Mouse (Mus musculus) heart, adult 8-10 months (tissue): Measurements from ENCODE around the gene Slc6a16. TPM values are rescaled to one million over a fixed set of nuclear protein-coding genes. Genes with fewer than 3 reads are reported as not detected.

Experiments used
- DNase-seq: peaks from one replicate; pipeline ENCODE4 v3.0.0; 2022; ENCODE audit warnings: low spot score
- total RNA-seq, 4 experiments: library from RNA; stranded (reverse); gene quantifications; 2 replicates each; pipeline ENCODE4 v1.2.4; 2022

The Slc6a16 gene
- total RNA-seq, 4 experiments from 2014 or later, result not detected

GRCm38 (mm10) chr7:45216442-45217183, 24.3 kb upstream of the Slc6a16 start:
- DNase-seq, result no peak

- DNase-seq, result no peak
These were observed 19.2 kb upstream of the Slc6a16 start for GRCm38 (mm10) chr7:45221680-45222079.

DNA sequence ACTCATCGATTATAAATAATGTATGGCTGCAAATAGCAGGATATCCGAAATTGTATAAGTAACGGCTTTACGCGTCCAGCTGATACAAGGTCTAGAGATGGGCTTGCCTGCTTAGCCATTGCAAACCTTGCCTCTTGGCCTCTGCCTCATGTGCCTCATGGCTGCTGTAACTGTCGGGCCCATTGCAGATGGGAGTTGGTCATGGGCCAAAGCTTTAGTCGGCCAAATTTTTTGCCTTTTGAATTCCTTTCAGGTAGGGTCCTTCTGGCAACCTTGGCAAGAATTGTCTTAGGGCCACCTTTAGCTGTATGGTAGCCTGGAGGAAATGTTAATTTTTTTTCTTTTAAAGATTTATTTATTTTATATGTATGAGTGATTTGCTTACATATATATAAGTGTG, 16.1 kb upstream of the Slc6a16 start:
- no peak for DNase-seq

- DNase-seq, result no peak
These were observed 14.5 kb upstream of the Slc6a16 start for GRCm38 (mm10) chr7:45226421-45226820.

DNA sequence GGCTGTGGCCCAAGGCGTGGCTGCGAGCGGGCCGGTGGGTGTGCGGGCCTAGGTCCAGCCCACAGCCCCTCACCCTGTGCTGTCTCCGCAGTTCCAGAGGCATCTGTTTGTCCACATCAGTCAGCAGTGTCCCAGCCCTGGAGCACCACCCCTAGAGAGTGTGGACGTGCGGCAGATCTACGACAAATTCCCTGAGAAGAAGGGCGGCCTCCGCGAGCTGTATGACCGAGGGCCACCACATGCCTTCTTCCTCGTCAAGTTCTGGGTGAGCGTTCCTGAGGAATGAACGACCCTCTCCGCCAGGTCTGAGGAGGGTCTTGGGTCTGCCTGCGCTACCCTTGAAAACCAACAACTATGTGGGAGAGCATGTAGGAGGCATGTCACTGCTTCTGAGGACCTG, 12.3 kb upstream of the Slc6a16 start:
- DNase-seq, result no peak

DNA sequence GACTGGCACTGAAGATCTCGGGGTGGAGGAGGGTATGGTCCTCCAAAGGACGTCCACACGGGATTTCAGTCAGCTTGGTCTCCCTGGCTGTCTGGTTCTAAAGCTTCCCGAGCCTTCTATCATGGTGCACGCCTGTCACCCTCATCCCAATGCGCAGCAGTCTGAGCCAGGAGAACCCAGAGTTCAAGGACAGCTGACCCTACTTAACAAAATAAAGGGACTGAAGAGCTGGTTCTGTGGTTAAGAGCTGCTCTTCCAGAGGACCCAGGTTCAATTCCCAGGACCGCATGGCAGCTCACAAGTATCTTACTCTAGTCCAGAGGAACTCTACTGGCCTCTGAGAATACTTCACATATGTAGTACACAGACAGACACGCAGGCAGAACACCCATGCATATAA, 11.8 kb upstream of the Slc6a16 start:
- DNase-seq, result no peak

DNA sequence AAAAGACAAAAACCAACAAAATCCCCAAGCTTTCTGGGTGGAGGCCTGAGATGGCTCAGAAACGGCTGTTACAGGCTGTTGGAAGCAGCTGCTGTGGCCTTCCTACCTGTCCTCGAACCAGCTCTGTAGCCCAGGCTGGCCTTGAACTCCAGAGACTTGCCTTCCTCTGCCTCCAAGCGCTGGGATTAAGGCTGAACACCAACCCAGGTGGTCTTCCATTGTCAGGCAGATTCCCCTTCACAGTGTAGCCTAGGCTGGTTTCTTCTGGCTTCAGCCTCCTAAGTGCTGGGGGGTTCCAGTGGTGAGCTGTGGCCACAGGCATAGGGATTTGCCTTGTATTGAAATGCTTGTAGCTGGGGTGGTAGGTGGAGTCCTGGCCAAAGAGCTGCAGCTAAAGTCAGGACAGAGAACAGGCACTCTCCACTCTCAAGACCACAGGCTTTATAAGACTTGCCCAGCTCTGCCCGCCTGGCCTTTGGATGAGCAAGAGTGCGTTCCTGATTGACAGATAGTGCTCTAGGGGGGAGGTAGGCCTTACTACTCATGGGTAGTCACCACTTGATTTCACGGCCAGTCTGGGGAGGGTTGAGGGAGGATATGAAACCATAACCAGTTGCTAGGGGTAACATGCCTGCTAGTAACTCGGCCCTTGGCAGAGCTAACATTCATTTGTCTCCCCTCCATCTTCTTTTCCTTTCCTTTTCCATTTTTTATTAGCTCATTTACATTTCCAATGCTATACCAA, 11.3 kb upstream of the Slc6a16 start:
- DNase-seq, result no peak

GRCm38 (mm10) chr7:45231192-45231591, 9.7 kb upstream of the Slc6a16 start:
- no peak for DNase-seq

DNA sequence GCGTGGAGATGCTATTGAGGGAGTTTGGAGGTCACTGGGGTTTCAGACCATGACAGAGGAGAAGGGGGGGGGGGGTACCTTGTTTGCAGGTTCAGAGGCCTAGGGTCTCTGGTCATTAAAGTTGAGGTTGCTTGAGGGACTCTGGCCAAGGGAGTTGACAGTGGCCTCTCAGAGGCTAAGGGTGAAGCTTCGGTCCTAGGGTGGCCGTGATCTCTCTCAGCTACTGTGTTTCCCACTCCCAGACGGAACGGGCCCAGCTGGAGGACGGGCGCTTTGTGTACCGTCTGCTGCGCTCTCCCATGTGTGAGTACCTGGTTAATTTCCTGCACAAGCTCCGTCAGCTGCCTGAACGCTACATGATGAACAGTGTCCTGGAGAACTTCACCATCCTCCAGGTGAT, 8.9 kb upstream of the Slc6a16 start:
- no peak for DNase-seq

GRCm38 (mm10) chr7:45232716-45233465, 8.0 kb upstream of the Slc6a16 start:
- DNase-seq, result no peak

DNA sequence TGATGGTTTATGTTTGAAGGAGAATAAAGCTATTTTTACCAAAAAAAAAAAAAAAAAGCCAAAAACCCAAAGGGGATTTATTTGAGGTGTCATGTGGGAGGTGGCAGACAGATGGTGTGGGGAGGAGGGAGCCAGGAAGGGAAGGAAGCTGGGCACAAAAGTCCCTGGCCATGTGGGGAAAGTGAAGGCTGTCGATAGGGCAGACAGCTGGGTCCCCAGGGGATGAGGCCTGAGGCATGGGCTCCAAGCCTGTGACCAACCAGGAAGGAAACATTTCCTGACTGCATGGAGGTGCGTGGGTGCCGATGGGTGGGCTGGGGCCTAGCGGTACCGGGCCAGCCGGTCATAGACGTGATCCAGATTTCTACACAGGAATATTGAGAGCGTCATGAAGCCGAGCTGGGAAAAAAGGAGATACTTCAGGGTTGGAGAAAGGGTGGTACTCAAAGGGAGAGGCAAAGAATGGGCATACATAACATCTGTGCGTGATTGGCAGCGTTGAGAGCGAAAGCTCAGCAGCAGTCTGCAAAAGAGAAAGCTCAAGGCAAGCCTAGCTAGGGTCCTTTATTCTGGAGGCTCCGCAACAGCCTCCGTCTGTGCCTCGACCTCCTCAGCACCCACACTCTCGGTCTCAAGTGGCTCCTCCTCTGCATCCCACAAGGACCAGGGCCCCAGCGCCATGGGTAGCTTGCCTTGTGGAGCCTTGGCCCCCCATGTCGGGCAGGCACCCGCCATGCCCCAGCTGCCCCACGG, 7.1 kb upstream of the Slc6a16 start:
- no peak for DNase-seq

GRCm38 (mm10) chr7:45234333-45234841, 6.5 kb upstream of the Slc6a16 start:
- DNase-seq, result no peak

GRCm38 (mm10) chr7:45234922-45235571, 5.8 kb upstream of the Slc6a16 start:
- no peak for DNase-seq

GRCm38 (mm10) chr7:45235656-45236180, 5.2 kb upstream of the Slc6a16 start:
- no peak for DNase-seq

GRCm38 (mm10) chr7:45237747-45238699, 2.9 kb upstream of the Slc6a16 start:
- DNase-seq, result no peak

GRCm38 (mm10) chr7:45238723-45239496, 2.0 kb upstream of the Slc6a16 start, which contains the start of gene Cd37:
TSS of gene Cd37 (minus strand) at chr7:45239115.
- DNase-seq, result no peak

DNA sequence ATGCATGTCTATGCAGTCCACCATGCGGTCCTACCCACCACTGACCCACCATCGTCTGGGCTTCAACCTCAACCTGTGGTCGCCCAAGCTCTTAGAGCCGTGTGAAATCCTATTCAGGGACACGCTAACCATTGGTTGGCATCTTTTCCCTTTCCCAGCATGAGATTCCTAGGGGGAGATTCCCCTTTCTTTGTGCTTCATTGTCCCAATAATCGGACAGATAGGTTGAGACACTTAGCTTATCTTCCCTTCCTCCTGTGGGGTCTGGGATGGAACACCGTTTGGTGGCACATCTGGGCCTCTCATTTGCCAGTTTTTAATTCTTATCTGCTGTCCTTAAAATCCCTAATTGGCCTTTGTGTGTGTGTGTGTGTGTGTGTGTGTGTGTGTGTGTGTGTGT, 776 bp upstream of the Slc6a16 start:
- DNase-seq, result no peak

DNA sequence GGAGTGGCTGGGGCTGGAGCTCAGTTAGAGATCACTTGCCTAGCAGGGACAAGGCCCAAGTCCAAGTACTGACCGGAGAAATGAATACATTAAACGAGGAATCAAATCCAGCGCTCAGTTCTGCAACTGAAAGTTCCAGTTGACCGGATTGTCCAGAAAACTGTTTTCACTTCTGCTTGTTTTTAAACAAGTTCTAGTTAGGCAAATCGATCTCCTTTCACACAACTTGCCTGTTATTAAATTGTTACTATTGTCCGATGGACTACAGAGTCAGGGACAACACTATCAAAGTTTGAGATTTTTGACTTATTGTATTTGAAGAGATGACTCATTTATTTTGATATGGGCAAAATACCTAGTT, 484 bp downstream of the Slc6a16 start:
- no peak for DNase-seq

DNA sequence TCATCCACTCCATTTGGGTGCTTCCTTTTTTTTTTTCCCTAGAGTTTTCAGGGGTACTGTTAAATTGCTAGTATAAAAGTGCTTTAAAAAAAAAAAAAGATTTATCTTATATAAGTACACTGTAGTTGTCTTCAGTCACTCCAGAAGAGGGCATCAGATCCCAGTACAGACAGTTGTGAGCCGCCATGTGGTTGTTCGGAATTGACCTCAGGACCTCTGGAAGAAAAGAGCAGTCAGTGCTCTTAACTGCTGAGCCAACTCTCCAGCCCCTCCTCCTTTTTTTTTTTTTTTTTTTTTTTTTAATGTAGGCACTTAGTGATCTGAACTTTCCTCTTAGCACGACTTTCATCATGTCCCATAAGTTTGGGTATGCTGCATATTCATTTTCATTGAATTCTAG, 6.8 kb downstream of the Slc6a16 start:
- DNase-seq, result no peak
